Mouse (Mus musculus) erythroblast, embryonic 14.5 days (primary cell): Measurements from ENCODE around the gene Gm8882. TPM values are rescaled to one million over a fixed set of nuclear protein-coding genes. Genes with fewer than 3 reads are reported as not detected.
"Not testable (repeated sequence)": the region's sequence is repeated elsewhere in the genome, so short reads cannot be mapped to it uniquely, and the experiment has no call there.

Experiments used
- H3K27me3 ChIP-seq: 2 replicates; pipeline ENCODE4 v1.6.1; 2012; ENCODE audit warnings: inconsistent platforms; ENCODE audit not compliant: control insufficient read depth
- H3K36me3 ChIP-seq: 2 replicates; pipeline ENCODE4 v1.6.1; 2012; ENCODE audit warnings: mild to moderate bottlenecking, inconsistent platforms; ENCODE audit not compliant: control insufficient read depth
- H3K4me1 ChIP-seq: 2 replicates; pipeline ENCODE4 v1.6.1; 2012; ENCODE audit warnings: inconsistent platforms; ENCODE audit not compliant: control insufficient read depth
- H3K4me3 ChIP-seq: replicated peaks from 2 replicates; pipeline ENCODE3; 2012; ENCODE audit warnings: moderate library complexity, mild to moderate bottlenecking, inconsistent platforms
- H3K9me3 ChIP-seq: 2 replicates; pipeline ENCODE4 v1.6.1; 2012; ENCODE audit warnings: low read length, inconsistent platforms, mixed read lengths; ENCODE audit not compliant: control insufficient read depth
- polyA plus RNA-seq: library from polyadenylated mRNA; stranded (reverse); fragments of >175 nt; gene quantifications from 2 replicates; pipeline ENCODE4 v1.2.3, GENCODE M21; 2012

Gene Gm8882
- polyA plus RNA-seq: not detected in 2 replicates

DNA sequence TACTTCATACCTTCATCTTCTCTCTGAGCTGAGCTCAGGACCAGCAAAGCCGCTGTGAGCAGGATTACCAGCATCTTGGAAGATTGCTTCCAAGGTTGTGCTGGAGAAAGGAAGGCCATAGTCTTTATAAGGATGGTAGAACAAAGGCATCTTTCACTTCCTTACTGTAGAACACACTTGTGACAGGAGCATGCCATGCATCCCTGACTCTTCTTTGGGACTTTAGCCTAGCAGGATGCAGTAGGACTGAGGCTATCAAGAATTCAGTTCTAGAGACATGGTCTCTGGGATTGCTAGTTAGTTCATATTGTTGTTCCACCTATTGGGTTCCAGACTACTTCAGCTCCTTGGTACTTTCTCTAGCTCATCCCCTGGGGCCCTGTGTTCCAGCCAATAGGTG is at the start of gene Gm8882:
TSS of gene Gm8882 (minus strand) at position 101 of the 400 bp plus-strand sequence.
- H3K27me3 ChIP-seq, H3K36me3 ChIP-seq, H3K9me3 ChIP-seq: not testable (repeated sequence)

DNA sequence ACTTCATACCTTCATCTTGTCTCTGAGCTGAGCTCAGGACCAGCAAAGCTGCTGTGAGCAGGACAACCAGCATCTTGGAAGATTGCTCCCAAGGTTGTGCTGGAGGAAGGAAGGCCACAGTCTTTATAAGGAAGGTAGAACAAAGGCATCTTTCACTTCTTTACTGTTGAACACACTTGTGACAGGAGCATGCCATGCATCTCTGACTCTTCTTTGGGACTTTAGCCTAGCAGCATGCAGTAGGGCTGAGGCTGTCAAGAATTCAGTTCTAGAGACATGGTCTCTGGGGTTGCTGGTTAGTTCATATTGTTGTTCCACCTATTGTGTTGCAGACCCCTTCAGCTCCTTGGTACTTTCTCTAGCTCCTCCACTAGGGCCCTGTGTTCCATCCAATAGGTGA is 49.3 kb downstream of the Gm8882 start, which contains the start of gene Prpmp5:
TSS of gene Prpmp5 (minus strand) at position 101 of the 400 bp plus-strand sequence.
- not testable (repeated sequence) for H3K4me3 ChIP-seq, H3K4me1 ChIP-seq, H3K9me3 ChIP-seq, H3K27me3 ChIP-seq, H3K36me3 ChIP-seq

More for the DNA sequence above, at the start of gene Gm8882:
- H3K4me1 ChIP-seq, H3K4me3 ChIP-seq: not testable (repeated sequence)

Other genes with a start within 250 kb of the Gm8882 start
- not detected in 2 replicates for gene Prb1, start 153.6 kb downstream of the Gm8882 start, polyA plus RNA-seq
- not detected in 2 replicates for gene Prpmp5, start 49.4 kb downstream of the Gm8882 start, polyA plus RNA-seq
- gene Prh1, start 205.7 kb upstream of the Gm8882 start, polyA plus RNA-seq: not detected in 2 replicates
- not detected in 2 replicates for gene Prp2, start 231.8 kb upstream of the Gm8882 start, polyA plus RNA-seq